Mouse (Mus musculus) testis, adult 2 months (tissue): ENCODE measurements at regions not wholly inside any gene's neighbourhood (a gene's known extent, or its start where the extent isn't known, plus 50 kb on each side); places are given as distances from the start of the nearest gene placed in this dataset.

Source experiments
- H3K27ac ChIP-seq: fragments of 200-500 bp; 2 replicates; pipeline ENCODE4 v1.5.1; 2012; ENCODE audit warnings: low read depth, low read length; ENCODE audit not compliant: control insufficient read depth, insufficient read depth
- H3K27me3 ChIP-seq: fragments of 200-500 bp; 2 replicates; pipeline ENCODE4 v1.6.1; 2012; ENCODE audit warnings: mild to moderate bottlenecking, low read length, moderate library complexity; ENCODE audit not compliant: control insufficient read depth, insufficient read depth
- H3K36me3 ChIP-seq: fragments of 200-500 bp; 2 replicates; pipeline ENCODE4 v1.6.1; 2012; ENCODE audit warnings: mild to moderate bottlenecking, low read length; ENCODE audit not compliant: control insufficient read depth, insufficient read depth
- H3K4me1 ChIP-seq: fragments of 200-500 bp; 2 replicates; pipeline ENCODE4 v1.6.1; 2012; ENCODE audit warnings: low read length; ENCODE audit not compliant: control insufficient read depth, insufficient read depth
- H3K4me3 ChIP-seq: fragments of 200-500 bp; 2 replicates; pipeline ENCODE4 v1.5.1; 2012; ENCODE audit warnings: low read depth, mild to moderate bottlenecking, low read length, moderate library complexity, mixed read lengths; ENCODE audit not compliant: control insufficient read depth
- CTCF ChIP-seq: fragments of 200-500 bp; IDR thresholded peaks from 2 replicates; pipeline ENCODE4 v1.5.1; 2012; ENCODE audit warnings: low read depth, mild to moderate bottlenecking, inconsistent platforms, low read length, moderate library complexity; ENCODE audit not compliant: control insufficient read depth, insufficient read depth, insufficient replicate concordance
- POLR2A ChIP-seq: fragments of 200-500 bp; IDR thresholded peaks from 2 replicates; pipeline ENCODE4 v1.6.1; 2012; ENCODE audit warnings: low read depth, mild to moderate bottlenecking, inconsistent platforms, low read length, moderate library complexity; ENCODE audit not compliant: control insufficient read depth

DNA sequence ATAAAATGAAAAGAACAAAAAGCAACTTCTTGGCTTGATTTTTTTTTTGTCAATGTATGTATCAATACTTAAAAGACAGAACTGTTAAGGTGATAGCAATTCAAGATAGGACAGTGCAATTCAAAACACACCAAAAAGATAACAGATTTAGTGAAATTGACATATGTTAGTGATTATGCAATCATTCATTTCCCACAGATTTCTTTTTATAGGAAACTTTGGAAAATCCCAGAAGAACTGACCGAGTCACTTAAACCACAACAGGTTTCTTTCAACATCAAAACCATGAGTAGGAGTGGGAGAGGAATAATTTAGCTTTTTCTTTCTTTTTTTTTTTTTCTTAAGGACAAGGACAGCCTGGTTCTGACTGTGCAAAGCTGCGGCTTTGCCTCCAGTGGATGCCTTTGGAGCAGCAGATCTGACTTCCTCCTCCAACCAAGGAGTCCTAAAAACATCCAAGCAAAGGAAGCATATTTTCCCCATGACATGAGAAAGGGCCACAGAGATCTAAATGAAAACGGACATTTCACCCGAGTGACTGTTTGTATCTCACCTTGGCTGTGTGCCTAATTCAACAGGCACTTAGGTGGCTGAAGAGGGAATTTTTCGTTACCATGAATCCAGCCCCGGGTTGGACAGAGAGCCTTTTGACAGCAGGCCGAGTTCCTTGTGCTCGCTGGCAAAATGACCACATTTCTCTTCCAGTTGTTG, 463.8 kb upstream of the Zeb2 start:
- Histone ChIP-seq H3K4me1 (no peaks in the 10 kb centered on the region), H3K36me3 (no peaks in the 10 kb centered on the region), H3K4me3 (no peak overlapping the region), H3K27ac (no peak overlapping the region), H3K27me3 (no peaks in the 10 kb centered on the region)
- TF ChIP-seq CTCF (no peak), POLR2A (no peak)

DNA sequence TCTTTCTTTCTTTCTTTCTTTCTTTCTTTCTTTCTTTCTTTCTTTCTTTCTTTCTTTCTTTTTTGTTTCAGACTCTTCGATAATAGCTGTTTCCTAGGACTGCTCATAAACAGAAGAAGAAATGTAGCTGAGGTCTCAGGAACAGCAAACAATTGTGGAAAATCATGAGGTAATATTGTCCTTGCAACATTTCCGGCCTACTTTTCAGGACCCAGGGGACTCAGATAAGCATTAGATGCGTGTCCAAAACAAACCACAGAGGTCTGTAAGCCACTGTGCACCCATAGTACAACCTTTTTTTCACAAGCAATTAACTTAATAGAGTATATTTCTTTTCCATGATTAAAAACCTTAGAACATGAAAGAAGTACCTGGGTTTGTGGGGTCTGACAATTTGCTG, 455.7 kb upstream of the Zeb2 start:
- no peak overlapping the region for H3K27ac ChIP-seq
- H3K4me1 ChIP-seq, result no peaks in the 10 kb centered on the region
- TF ChIP-seq CTCF (no peak), POLR2A (no peak)
- H3K4me3 ChIP-seq, result no peak overlapping the region
- H3K27me3 ChIP-seq, result no peaks in the 10 kb centered on the region
- H3K36me3 ChIP-seq, result no peaks in the 10 kb centered on the region

DNA sequence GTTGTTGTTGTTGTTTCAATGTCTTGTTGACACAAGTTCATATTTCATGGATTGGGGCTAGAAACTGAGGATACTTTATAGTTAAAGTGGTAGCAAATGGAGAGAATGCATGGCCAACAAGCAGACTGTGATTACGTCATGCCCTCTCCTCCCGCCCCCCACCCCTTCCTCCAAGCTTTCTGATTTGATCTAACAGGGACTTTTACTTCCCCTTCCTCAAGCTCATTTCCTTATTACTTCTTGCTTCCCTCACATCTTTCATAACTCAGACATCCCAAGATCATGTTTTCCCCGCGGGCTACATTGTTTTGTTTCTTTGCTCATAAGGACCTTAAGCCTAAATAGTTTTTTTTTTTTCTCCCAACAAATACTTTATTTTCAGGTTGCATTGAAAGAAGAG, 437.5 kb upstream of the Zeb2 start:
- Histone ChIP-seq H3K4me1 (no peaks in the 10 kb centered on the region), H3K36me3 (no peaks in the 10 kb centered on the region), H3K27me3 (no peaks in the 10 kb centered on the region), H3K27ac (no peak overlapping the region), H3K4me3 (no peak overlapping the region)
- TF ChIP-seq CTCF (no peak), POLR2A (no peak)

DNA sequence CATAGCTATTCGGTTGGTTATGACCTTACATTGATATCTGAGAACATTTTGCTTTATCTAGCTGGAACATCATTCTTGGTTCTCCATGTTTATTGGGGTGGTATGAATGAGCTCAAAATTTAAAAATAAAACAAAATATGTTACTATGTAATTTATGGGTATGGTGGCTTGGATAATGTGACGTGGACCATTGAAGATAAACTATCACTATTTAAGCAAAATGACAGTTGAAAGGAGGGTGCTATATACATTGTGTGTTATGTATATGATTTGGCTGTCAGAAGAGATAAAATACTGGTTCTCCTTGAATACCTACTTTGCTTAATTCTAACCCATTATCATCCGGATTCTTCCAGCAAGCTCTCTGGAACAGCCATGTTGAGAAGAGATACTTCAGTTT, 424.2 kb upstream of the Zeb2 start:
- peaks cover 3% of the 10 kb centered on the region; the same call in 1 of the 2 replicates for H3K4me1 ChIP-seq
- no peaks in the 10 kb centered on the region for H3K27me3 ChIP-seq
- H3K36me3 ChIP-seq, result no peaks in the 10 kb centered on the region
- H3K27ac ChIP-seq, result no peak overlapping the region
- no peak for TF ChIP-seq POLR2A
- no peak for TF ChIP-seq CTCF
- H3K4me3 ChIP-seq, result no peak overlapping the region

DNA sequence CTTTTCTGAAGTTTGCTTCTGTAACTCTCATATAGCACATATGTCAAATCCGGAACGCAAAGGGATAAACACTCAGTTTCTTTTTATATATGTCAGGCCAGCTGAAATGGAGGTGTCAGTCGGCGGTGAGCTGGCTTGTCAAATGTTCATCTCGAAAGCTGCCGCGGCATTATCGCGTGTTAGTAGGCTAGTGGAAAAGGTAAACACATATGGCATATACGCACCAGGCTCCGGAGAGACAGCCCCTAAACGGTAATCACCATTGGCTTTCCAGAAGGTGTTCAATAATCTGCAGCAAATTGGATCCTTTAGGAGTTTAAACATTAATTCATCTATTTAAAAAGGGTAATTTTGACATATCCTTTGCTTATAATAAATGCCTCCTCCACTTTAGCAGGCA, 421.8 kb upstream of the Zeb2 start:
- Histone ChIP-seq H3K4me1 (no peaks in the 10 kb centered on the region), H3K27me3 (no peaks in the 10 kb centered on the region), H3K4me3 (no peak overlapping the region), H3K27ac (no peak overlapping the region), H3K36me3 (no peaks in the 10 kb centered on the region)
- TF ChIP-seq POLR2A (no peak), CTCF (no peak)

DNA sequence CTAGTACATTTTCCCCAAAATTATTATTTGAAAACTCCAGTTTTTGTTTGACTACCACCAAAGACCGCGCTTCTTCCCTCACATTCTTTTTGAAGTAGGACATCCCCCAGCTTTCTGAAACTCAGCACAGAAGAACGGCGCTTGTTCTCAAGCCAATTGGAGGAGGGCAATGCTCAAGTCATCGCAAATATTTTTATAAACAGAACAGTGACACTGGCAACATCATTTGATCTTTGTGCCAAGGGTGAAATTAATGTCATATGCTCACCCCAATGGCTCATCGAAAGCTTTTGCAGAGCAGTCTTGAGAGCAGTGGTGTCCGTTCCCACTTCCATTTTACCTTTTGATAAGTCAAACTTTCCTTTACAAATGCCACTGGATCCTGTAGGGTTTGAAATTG, 420.5 kb upstream of the Zeb2 start:
- TF ChIP-seq CTCF, result no peak
- TF ChIP-seq POLR2A, result no peak
- Histone ChIP-seq H3K27ac (no peak overlapping the region), H3K27me3 (no peaks in the 10 kb centered on the region), H3K36me3 (no peaks in the 10 kb centered on the region), H3K4me3 (no peak overlapping the region), H3K4me1 (no peaks in the 10 kb centered on the region)

DNA sequence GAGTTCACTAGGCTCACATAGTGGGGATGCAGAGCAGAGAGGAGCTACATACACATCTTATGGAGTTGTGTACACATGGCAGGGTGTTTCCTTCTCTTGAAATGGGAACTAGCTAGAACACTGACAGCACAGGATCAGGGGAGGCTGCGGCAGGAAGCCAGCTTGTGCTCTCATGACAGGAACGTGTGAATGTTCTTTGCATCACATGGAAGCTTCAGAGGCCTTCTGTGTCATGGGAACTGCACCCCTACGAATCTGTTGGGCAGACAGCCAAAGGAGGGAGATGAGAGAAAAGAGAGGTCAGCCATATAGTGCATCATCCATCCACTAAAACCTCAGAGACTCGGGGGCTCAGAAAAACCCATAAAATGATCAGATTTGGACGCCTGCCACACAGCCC, 417.6 kb upstream of the Zeb2 start:
- H3K36me3 ChIP-seq, result no peaks in the 10 kb centered on the region
- no peaks in the 10 kb centered on the region for H3K4me1 ChIP-seq
- H3K27me3 ChIP-seq, result no peaks in the 10 kb centered on the region
- no peak for TF ChIP-seq POLR2A
- TF ChIP-seq CTCF, result no peak
- no peak overlapping the region for H3K4me3 ChIP-seq
- no peak overlapping the region for H3K27ac ChIP-seq

DNA sequence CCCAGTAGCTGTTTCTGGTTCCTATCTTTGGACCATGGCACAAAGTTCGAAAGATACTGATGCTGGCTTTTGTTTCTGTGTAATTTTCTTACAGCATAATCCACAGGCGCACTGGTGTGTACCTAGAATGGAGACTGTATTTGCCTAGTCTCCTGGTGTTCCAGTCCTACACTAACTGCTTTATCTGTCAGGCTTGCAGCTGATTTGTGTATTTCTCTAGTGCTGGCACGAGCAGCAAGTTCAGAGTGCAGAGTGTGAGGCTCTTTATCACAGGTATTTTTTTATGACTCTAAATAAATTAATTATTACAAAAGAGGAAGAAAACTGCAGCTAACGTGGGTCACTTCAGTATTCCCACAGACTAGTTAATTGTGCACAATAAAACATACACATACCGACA, 405.1 kb upstream of the Zeb2 start:
- Histone ChIP-seq H3K36me3 (no peaks in the 10 kb centered on the region), H3K27me3 (no peaks in the 10 kb centered on the region), H3K27ac (no peak overlapping the region), H3K4me1 (no peaks in the 10 kb centered on the region), H3K4me3 (no peak overlapping the region)
- TF ChIP-seq POLR2A, result no peak
- TF ChIP-seq CTCF, result no peak
